Mouse (Mus musculus): ENCODE data around the gene Ucp3. TPM values are rescaled to one million over a fixed set of nuclear protein-coding genes. Genes with fewer than 3 reads are reported as not detected.

The Ucp3 gene
- polyA plus RNA-seq, 1 experiment from 2014 or later: not detected

GRCm38 (mm10) chr7:100466781-100467510 lies 5.8 kb upstream of the Ucp3 start:
- H3K9ac ChIP-seq (ENCODE audit: low read length): no peak overlapping the region

GRCm38 (mm10) chr7:100468761-100469160 lies 4.0 kb upstream of the Ucp3 start:
- Histone ChIP-seq H3K27ac (ENCODE audit: low read depth, low read length) (no peak overlapping the region), H3K27me3 (ENCODE audit: control insufficient read depth, insufficient read depth, low read length) (no peaks in the 10 kb centered on the region), H3K4me2 (ENCODE audit: low read depth) (no peak overlapping the region), H3K36me3 (ENCODE audit: control insufficient read depth, insufficient read depth, low read length) (peaks cover 8% of the 10 kb centered on the region), H3K4me3 (ENCODE audit: low read depth, low read length) (no peak overlapping the region), H3K9me3 (ENCODE audit: control insufficient read depth, low read length) (no peaks in the 10 kb centered on the region), H3K4me1 (ENCODE audit: control insufficient read depth, insufficient read depth, low read length) (no peaks in the 10 kb centered on the region), H3K9ac (ENCODE audit: low read length) (no peak overlapping the region)
- ATAC-seq (ENCODE audit: insufficient read depth, low FRiP score, low TSS enrichment) (no peak), DNase-seq (ENCODE audit: low spot score) (no peak)
- 91% methylated on average over 6 of the region's 6 CpGs for WGBS

More at GRCm38 (mm10) chr7:100466781-100467510, 5.8 kb upstream of the Ucp3 start:
- Histone ChIP-seq H3K4me3 (ENCODE audit: low read depth, low read length) (no peak overlapping the region), H3K9me3 (ENCODE audit: control insufficient read depth, low read length) (no peaks in the 10 kb centered on the region), H3K27me3 (ENCODE audit: control insufficient read depth, insufficient read depth, low read length) (no peaks in the 10 kb centered on the region), H3K36me3 (ENCODE audit: control insufficient read depth, insufficient read depth, low read length) (peaks cover 8% of the 10 kb centered on the region), H3K4me1 (ENCODE audit: control insufficient read depth, insufficient read depth, low read length) (no peaks in the 10 kb centered on the region), H3K27ac (ENCODE audit: low read depth, low read length) (no peak overlapping the region), H3K4me2 (ENCODE audit: low read depth) (no peak overlapping the region)
- no peak for ATAC-seq (ENCODE audit: insufficient read depth, low FRiP score, low TSS enrichment)
- 88% methylated on average over 11 of the region's 11 CpGs for WGBS
- DNase-seq (ENCODE audit: low spot score): no peak

GRCm38 (mm10) chr7:100469502-100469901 lies 3.3 kb upstream of the Ucp3 start:
- Histone ChIP-seq H3K36me3 (ENCODE audit: control insufficient read depth, insufficient read depth, low read length) (peaks cover 8% of the 10 kb centered on the region), H3K4me2 (ENCODE audit: low read depth) (no peak overlapping the region), H3K9me3 (ENCODE audit: control insufficient read depth, low read length) (no peaks in the 10 kb centered on the region), H3K9ac (ENCODE audit: low read length) (no peak overlapping the region), H3K4me1 (ENCODE audit: control insufficient read depth, insufficient read depth, low read length) (no peaks in the 10 kb centered on the region), H3K27me3 (ENCODE audit: control insufficient read depth, insufficient read depth, low read length) (no peaks in the 10 kb centered on the region), H3K4me3 (ENCODE audit: low read depth, low read length) (no peak overlapping the region), H3K27ac (ENCODE audit: low read depth, low read length) (no peak overlapping the region)
- ATAC-seq (ENCODE audit: insufficient read depth, low FRiP score, low TSS enrichment): no peak
- no peak for DNase-seq (ENCODE audit: low spot score)
- 100% methylated on average over 1 of the region's 1 CpGs for WGBS

- no peak for ATAC-seq (ENCODE audit: insufficient read depth, low FRiP score, low TSS enrichment)
- WGBS: 90% methylated on average over 11 of the region's 11 CpGs
- no peaks in the 10 kb centered on the region for H3K27me3 ChIP-seq (ENCODE audit: control insufficient read depth, insufficient read depth, low read length)
- no peak overlapping the region for H3K4me3 ChIP-seq (ENCODE audit: low read depth, low read length)
- no peak overlapping the region for H3K9ac ChIP-seq (ENCODE audit: low read length)
- no peak overlapping the region for H3K27ac ChIP-seq (ENCODE audit: low read depth, low read length)
- no peak overlapping the region for H3K4me2 ChIP-seq (ENCODE audit: low read depth)
- no peak for DNase-seq (ENCODE audit: low spot score)
- no peaks in the 10 kb centered on the region for H3K4me1 ChIP-seq (ENCODE audit: control insufficient read depth, insufficient read depth, low read length)
- no peaks in the 10 kb centered on the region for H3K9me3 ChIP-seq (ENCODE audit: control insufficient read depth, low read length)
- H3K36me3 ChIP-seq (ENCODE audit: control insufficient read depth, insufficient read depth, low read length): peaks cover 6% of the 10 kb centered on the region
These were observed 1.9 kb upstream of the Ucp3 start for GRCm38 (mm10) chr7:100470796-100471406.

- DNase-seq (ENCODE audit: low spot score) (no peak), ATAC-seq (ENCODE audit: insufficient read depth, low FRiP score, low TSS enrichment) (no peak)
- no peaks in the 10 kb centered on the region for H3K4me1 ChIP-seq (ENCODE audit: control insufficient read depth, insufficient read depth, low read length)
- no peak overlapping the region for H3K4me3 ChIP-seq (ENCODE audit: low read depth, low read length)
- no peak overlapping the region for H3K27ac ChIP-seq (ENCODE audit: low read depth, low read length)
- H3K4me2 ChIP-seq (ENCODE audit: low read depth): no peak overlapping the region
- peaks cover 6% of the 10 kb centered on the region for H3K36me3 ChIP-seq (ENCODE audit: control insufficient read depth, insufficient read depth, low read length)
- no peaks in the 10 kb centered on the region for H3K27me3 ChIP-seq (ENCODE audit: control insufficient read depth, insufficient read depth, low read length)
- 88% methylated on average over 1 of the region's 1 CpGs for WGBS
- H3K9ac ChIP-seq (ENCODE audit: low read length): no peak overlapping the region
- no peaks in the 10 kb centered on the region for H3K9me3 ChIP-seq (ENCODE audit: control insufficient read depth, low read length)
These were observed 1.4 kb upstream of the Ucp3 start for GRCm38 (mm10) chr7:100471407-100471797.

GRCm38 (mm10) chr7:100473846-100474454 lies 1.2 kb downstream of the Ucp3 start:
- 88% methylated on average over 9 of the region's 9 CpGs for WGBS

GRCm38 (mm10) chr7:100474680-100475079 lies 1.9 kb downstream of the Ucp3 start:
- no peaks in the 10 kb centered on the region for H3K4me1 ChIP-seq (ENCODE audit: control insufficient read depth, insufficient read depth, low read length)

More at GRCm38 (mm10) chr7:100473846-100474454, 1.2 kb downstream of the Ucp3 start:
- Histone ChIP-seq H3K27ac (ENCODE audit: low read depth, low read length) (no peak overlapping the region), H3K36me3 (ENCODE audit: control insufficient read depth, insufficient read depth, low read length) (peaks cover 5% of the 10 kb centered on the region), H3K9me3 (ENCODE audit: control insufficient read depth, low read length) (no peaks in the 10 kb centered on the region), H3K4me3 (ENCODE audit: low read depth, low read length) (no peak overlapping the region), H3K4me1 (ENCODE audit: control insufficient read depth, insufficient read depth, low read length) (no peaks in the 10 kb centered on the region), H3K27me3 (ENCODE audit: control insufficient read depth, insufficient read depth, low read length) (no peaks in the 10 kb centered on the region), H3K9ac (ENCODE audit: low read length) (no peak overlapping the region), H3K4me2 (ENCODE audit: low read depth) (no peak overlapping the region)
- DNase-seq (ENCODE audit: low spot score): no peak
- ATAC-seq (ENCODE audit: insufficient read depth, low FRiP score, low TSS enrichment): no peak

GRCm38 (mm10) chr7:100479100-100479822 lies 6.5 kb downstream of the Ucp3 start:
- Histone ChIP-seq H3K36me3 (ENCODE audit: control insufficient read depth, insufficient read depth, low read length) (no peaks in the 10 kb centered on the region), H3K9me3 (ENCODE audit: control insufficient read depth, low read length) (no peaks in the 10 kb centered on the region), H3K4me2 (ENCODE audit: low read depth) (no peak overlapping the region), H3K27ac (ENCODE audit: low read depth, low read length) (no peak overlapping the region), H3K9ac (ENCODE audit: low read length) (no peak overlapping the region), H3K27me3 (ENCODE audit: control insufficient read depth, insufficient read depth, low read length) (no peaks in the 10 kb centered on the region), H3K4me3 (ENCODE audit: low read depth, low read length) (no peak overlapping the region), H3K4me1 (ENCODE audit: control insufficient read depth, insufficient read depth, low read length) (no peaks in the 10 kb centered on the region)
- no peak for DNase-seq (ENCODE audit: low spot score)
- ATAC-seq (ENCODE audit: insufficient read depth, low FRiP score, low TSS enrichment): no peak
- 80% methylated on average over 20 of the region's 20 CpGs for WGBS

More at GRCm38 (mm10) chr7:100474680-100475079, 1.9 kb downstream of the Ucp3 start:
- no peak overlapping the region for H3K27ac ChIP-seq (ENCODE audit: low read depth, low read length)
- H3K4me2 ChIP-seq (ENCODE audit: low read depth): no peak overlapping the region
- no peak overlapping the region for H3K9ac ChIP-seq (ENCODE audit: low read length)
- H3K36me3 ChIP-seq (ENCODE audit: control insufficient read depth, insufficient read depth, low read length): no peaks in the 10 kb centered on the region
- H3K27me3 ChIP-seq (ENCODE audit: control insufficient read depth, insufficient read depth, low read length): no peaks in the 10 kb centered on the region
- H3K4me3 ChIP-seq (ENCODE audit: low read depth, low read length): no peak overlapping the region
- DNase-seq (ENCODE audit: low spot score): no peak
- H3K9me3 ChIP-seq (ENCODE audit: control insufficient read depth, low read length): no peaks in the 10 kb centered on the region
- 70% methylated on average over 1 of the region's 1 CpGs for WGBS
- ATAC-seq (ENCODE audit: insufficient read depth, low FRiP score, low TSS enrichment): no peak
